Mouse (Mus musculus) neural tube, embryonic 10.5 days (tissue): Measurements from ENCODE around the gene Smg5.

Experiments used
- DNase-seq: peaks from one replicate; pipeline ENCODE4 v3.0.0-alpha.2; 2017; ENCODE audit warnings: low spot score; ENCODE audit errors: extremely low spot score

Smg5 gene

GRCm38 (mm10) chr3:88393776-88394375 is 57.8 kb downstream of the Smg5 start:
- no peak for DNase-seq

GRCm38 (mm10) chr3:88395288-88395687 is 59.2 kb downstream of the Smg5 start:
- DNase-seq, result no peak

- DNase-seq, result no peak
These were observed 59.7 kb downstream of the Smg5 start for GRCm38 (mm10) chr3:88395742-88396141.

- no peak for DNase-seq
These were observed 62.6 kb downstream of the Smg5 start for GRCm38 (mm10) chr3:88398666-88399065.

- no peak for DNase-seq
These were observed 67.6 kb downstream of the Smg5 start for GRCm38 (mm10) chr3:88403522-88404230.

GRCm38 (mm10) chr3:88407090-88407489 is 71.0 kb downstream of the Smg5 start:
- DNase-seq, result peak; percentile 65

- no peak for DNase-seq
These were observed 71.5 kb downstream of the Smg5 start for GRCm38 (mm10) chr3:88407529-88407928.

- DNase-seq, result no peak
These were observed 72.9 kb downstream of the Smg5 start for GRCm38 (mm10) chr3:88408953-88409352.

GRCm38 (mm10) chr3:88409741-88410644 is 73.9 kb downstream of the Smg5 start, which contains the start of gene Pmf1:
Gene Pmf1, minus strand, starts transcription at chr3:88410331.
- DNase-seq, result peak; percentile 95

GRCm38 (mm10) chr3:88410645-88411031 is 74.6 kb downstream of the Smg5 start:
- no peak for DNase-seq

GRCm38 (mm10) chr3:88411681-88412080 is 75.6 kb downstream of the Smg5 start:
- DNase-seq, result no peak
